Mouse (Mus musculus) testis, adult 2 months (tissue): ENCODE results near the gene Mrpl51. TPM values are rescaled to one million over a fixed set of nuclear protein-coding genes. Genes with fewer than 3 reads are reported as not detected.

Experiments used
- H3K27ac ChIP-seq: fragments of 200-500 bp; 2 replicates; pipeline ENCODE4 v1.5.1; 2012; ENCODE audit warnings: low read depth, low read length; ENCODE audit not compliant: control insufficient read depth, insufficient read depth
- H3K27me3 ChIP-seq: fragments of 200-500 bp; 2 replicates; pipeline ENCODE4 v1.6.1; 2012; ENCODE audit warnings: mild to moderate bottlenecking, low read length, moderate library complexity; ENCODE audit not compliant: control insufficient read depth, insufficient read depth
- H3K36me3 ChIP-seq: fragments of 200-500 bp; 2 replicates; pipeline ENCODE4 v1.6.1; 2012; ENCODE audit warnings: mild to moderate bottlenecking, low read length; ENCODE audit not compliant: control insufficient read depth, insufficient read depth
- H3K4me1 ChIP-seq: fragments of 200-500 bp; 2 replicates; pipeline ENCODE4 v1.6.1; 2012; ENCODE audit warnings: low read length; ENCODE audit not compliant: control insufficient read depth, insufficient read depth
- H3K4me3 ChIP-seq: fragments of 200-500 bp; 2 replicates; pipeline ENCODE4 v1.5.1; 2012; ENCODE audit warnings: low read depth, mild to moderate bottlenecking, low read length, moderate library complexity, mixed read lengths; ENCODE audit not compliant: control insufficient read depth
- CTCF ChIP-seq: fragments of 200-500 bp; IDR thresholded peaks from 2 replicates; pipeline ENCODE4 v1.5.1; 2012; ENCODE audit warnings: low read depth, mild to moderate bottlenecking, inconsistent platforms, low read length, moderate library complexity; ENCODE audit not compliant: control insufficient read depth, insufficient read depth, insufficient replicate concordance
- POLR2A ChIP-seq: fragments of 200-500 bp; IDR thresholded peaks from 2 replicates; pipeline ENCODE4 v1.6.1; 2012; ENCODE audit warnings: low read depth, mild to moderate bottlenecking, inconsistent platforms, low read length, moderate library complexity; ENCODE audit not compliant: control insufficient read depth
- polyA plus RNA-seq: library from polyadenylated mRNA; depleted of rRNA; stranded (reverse); fragments of >200 nt; gene quantifications from 2 replicates; pipeline ENCODE4 v1.2.3, GENCODE M21; 2012

Mrpl51 gene
- polyA plus RNA-seq, 1 experiment = 171 TPM

GRCm38 (mm10) chr6:125225518-125226115 is 34.0 kb downstream of the Mrpl51 start:
- Histone ChIP-seq H3K27ac (no peak overlapping the region), H3K4me1 (no peaks in the 10 kb centered on the region), H3K27me3 (no peaks in the 10 kb centered on the region), H3K4me3 (no peak overlapping the region), H3K36me3 (no peaks in the 10 kb centered on the region)
- TF ChIP-seq POLR2A = no peak
- TF ChIP-seq CTCF = peak; percentile 31; the same call in 1 of the 2 replicates

- no peak overlapping the region for H3K27ac ChIP-seq
- H3K36me3 ChIP-seq = no peaks in the 10 kb centered on the region
- H3K27me3 ChIP-seq = no peaks in the 10 kb centered on the region
- H3K4me3 ChIP-seq = peak overlapping the region; percentile 91
- TF ChIP-seq POLR2A (no peak), CTCF (no peak)
- H3K4me1 ChIP-seq = peaks cover 8% of the 10 kb centered on the region
These were observed 39.0 kb downstream of the Mrpl51 start for GRCm38 (mm10) chr6:125230571-125230970.

GRCm38 (mm10) chr6:125231117-125232044 is 39.8 kb downstream of the Mrpl51 start, which contains the start of gene Tapbpl:
Tapbpl (minus strand) TSS chr6:125231860.
- H3K4me1 ChIP-seq = peaks cover 8% of the 10 kb centered on the region
- peak within 1 kb of the TSS; percentile 91 for H3K27ac ChIP-seq
- no peaks in the 10 kb centered on the region for H3K27me3 ChIP-seq
- no peaks in the 10 kb centered on the region for H3K36me3 ChIP-seq
- TF ChIP-seq POLR2A (no peak; the same call in 1 of the 2 replicates), CTCF (no peak)
- peak within 1 kb of the TSS; percentile 91 for H3K4me3 ChIP-seq

- Histone ChIP-seq H3K4me3 (peak overlapping the region; percentile 91), H3K4me1 (peaks cover 8% of the 10 kb centered on the region), H3K27me3 (no peaks in the 10 kb centered on the region), H3K27ac (peak overlapping the region; percentile 91), H3K36me3 (no peaks in the 10 kb centered on the region)
- TF ChIP-seq CTCF (no peak), POLR2A (no peak; the same call in 1 of the 2 replicates)
These were observed 40.4 kb downstream of the Mrpl51 start for GRCm38 (mm10) chr6:125232045-125232437.

GRCm38 (mm10) chr6:125232516-125232915 is 40.9 kb downstream of the Mrpl51 start:
- Histone ChIP-seq H3K27ac (no peak overlapping the region), H3K36me3 (no peaks in the 10 kb centered on the region), H3K27me3 (no peaks in the 10 kb centered on the region), H3K4me1 (peaks cover 8% of the 10 kb centered on the region), H3K4me3 (peak overlapping the region; percentile 91)
- TF ChIP-seq CTCF = no peak
- TF ChIP-seq POLR2A = no peak

GRCm38 (mm10) chr6:125233816-125234519 is 42.4 kb downstream of the Mrpl51 start:
- TF ChIP-seq CTCF (no peak), POLR2A (no peak)
- peak overlapping the region; percentile 52 for H3K4me3 ChIP-seq
- H3K27me3 ChIP-seq = no peaks in the 10 kb centered on the region
- H3K36me3 ChIP-seq = no peaks in the 10 kb centered on the region
- H3K27ac ChIP-seq = peak overlapping the region; percentile 7; the same call in 1 of the 2 replicates
- H3K4me1 ChIP-seq = peaks cover 8% of the 10 kb centered on the region

GRCm38 (mm10) chr6:125234520-125234828 is 42.9 kb downstream of the Mrpl51 start:
- peak overlapping the region; percentile 1 for H3K4me3 ChIP-seq
- H3K27me3 ChIP-seq = no peaks in the 10 kb centered on the region
- H3K36me3 ChIP-seq = no peaks in the 10 kb centered on the region
- TF ChIP-seq CTCF (no peak), POLR2A (no peak)
- peaks cover 8% of the 10 kb centered on the region for H3K4me1 ChIP-seq
- H3K27ac ChIP-seq = no peak overlapping the region
